Mouse (Mus musculus) heart, adult 2 months (tissue): ENCODE data around the gene Agps.

ENCODE experiments used
- CTCF ChIP-seq: fragments of 200-600 bp; IDR thresholded peaks from 2 replicates; pipeline ENCODE4 v1.8.1; 2022; ENCODE audit warnings: antibody characterized with exemption, mild to moderate bottlenecking, moderate library complexity
- EP300 ChIP-seq: fragments of 200-500 bp; IDR thresholded peaks from 2 replicates; pipeline ENCODE4 v1.6.1; 2011; ENCODE audit warnings: low read depth, low read length, control low read depth; ENCODE audit not compliant: insufficient read depth

- TF ChIP-seq EP300 (no peak), CTCF (no peak)
Observed at GRCm38 (mm10) chr2:75796181-75796580, 35.8 kb upstream of the Agps start.
